Mouse (Mus musculus): ENCODE results near the gene Runx1. TPM values are rescaled to one million over a fixed set of nuclear protein-coding genes. Genes with fewer than 3 reads are reported as not detected.

Runx1 gene
- polyA plus RNA-seq, 1 experiment = 322 TPM

GRCm38 (mm10) chr16:92605606-92606490, 220.1 kb downstream of the Runx1 start:
- peaks cover 76% of the 10 kb centered on the region for H3K36me3 ChIP-seq (replicated peaks; ENCODE audit: low read length)
- no peak overlapping the region for H3K4me3 ChIP-seq (replicated peaks)
- TF ChIP-seq GATA1 (IDR thresholded peaks at IDR 0.05; ENCODE audit: borderline replicate concordance, low read length) (no peak), FLI1 (IDR thresholded peaks at IDR 0.05; ENCODE audit: low read length) (no peak)

GRCm38 (mm10) chr16:92602504-92602903, 223.4 kb downstream of the Runx1 start:
- no peak for TF ChIP-seq GATA1 (IDR thresholded peaks at IDR 0.05; ENCODE audit: borderline replicate concordance, low read length)
- TF ChIP-seq FLI1 (IDR thresholded peaks at IDR 0.05; ENCODE audit: low read length) = no peak
- no peak overlapping the region for H3K4me3 ChIP-seq (replicated peaks)
- H3K27me3 ChIP-seq (replicated peaks) = peaks cover 9% of the 10 kb centered on the region
- peaks cover 42% of the 10 kb centered on the region for H3K36me3 ChIP-seq (replicated peaks; ENCODE audit: low read length)
- peaks cover 33% of the 10 kb centered on the region for H3K4me1 ChIP-seq
- H3K9me3 ChIP-seq = peaks cover 5% of the 10 kb centered on the region; the same call in 1 of the 2 replicates

More at GRCm38 (mm10) chr16:92605606-92606490, 220.1 kb downstream of the Runx1 start:
- H3K9me3 ChIP-seq = peaks cover 5% of the 10 kb centered on the region; the same call in 1 of the 2 replicates
- no peaks in the 10 kb centered on the region for H3K27me3 ChIP-seq (replicated peaks)
- peaks cover 58% of the 10 kb centered on the region for H3K4me1 ChIP-seq

GRCm38 (mm10) chr16:92601270-92601826, 224.6 kb downstream of the Runx1 start:
- peaks cover 21% of the 10 kb centered on the region for H3K4me1 ChIP-seq

GRCm38 (mm10) chr16:92599451-92599850, 226.5 kb downstream of the Runx1 start:
- Histone ChIP-seq H3K4me3 (replicated peaks) (no peak overlapping the region), H3K4me1 (peaks cover 21% of the 10 kb centered on the region), H3K36me3 (replicated peaks; ENCODE audit: low read length) (peaks cover 13% of the 10 kb centered on the region), H3K27me3 (replicated peaks) (peaks cover 33% of the 10 kb centered on the region), H3K9me3 (no peaks in the 10 kb centered on the region)
- TF ChIP-seq FLI1 (IDR thresholded peaks at IDR 0.05; ENCODE audit: low read length) (no peak), GATA1 (IDR thresholded peaks at IDR 0.05; ENCODE audit: borderline replicate concordance, low read length) (no peak)

More at GRCm38 (mm10) chr16:92601270-92601826, 224.6 kb downstream of the Runx1 start:
- Histone ChIP-seq H3K9me3 (peaks cover 5% of the 10 kb centered on the region; the same call in 1 of the 2 replicates), H3K27me3 (replicated peaks) (peaks cover 15% of the 10 kb centered on the region), H3K36me3 (replicated peaks; ENCODE audit: low read length) (peaks cover 31% of the 10 kb centered on the region), H3K4me3 (replicated peaks) (no peak overlapping the region)
- TF ChIP-seq GATA1 (IDR thresholded peaks at IDR 0.05; ENCODE audit: borderline replicate concordance, low read length) (no peak), FLI1 (IDR thresholded peaks at IDR 0.05; ENCODE audit: low read length) (no peak)

GRCm38 (mm10) chr16:92597655-92598054, 228.3 kb downstream of the Runx1 start:
- Histone ChIP-seq H3K9me3 (no peaks in the 10 kb centered on the region), H3K27me3 (replicated peaks) (peaks cover 42% of the 10 kb centered on the region), H3K36me3 (replicated peaks; ENCODE audit: low read length) (no peaks in the 10 kb centered on the region), H3K4me1 (peaks cover 16% of the 10 kb centered on the region), H3K4me3 (replicated peaks) (no peak overlapping the region)
- no peak for TF ChIP-seq GATA1 (IDR thresholded peaks at IDR 0.05; ENCODE audit: borderline replicate concordance, low read length)
- no peak for TF ChIP-seq FLI1 (IDR thresholded peaks at IDR 0.05; ENCODE audit: low read length)

DNA sequence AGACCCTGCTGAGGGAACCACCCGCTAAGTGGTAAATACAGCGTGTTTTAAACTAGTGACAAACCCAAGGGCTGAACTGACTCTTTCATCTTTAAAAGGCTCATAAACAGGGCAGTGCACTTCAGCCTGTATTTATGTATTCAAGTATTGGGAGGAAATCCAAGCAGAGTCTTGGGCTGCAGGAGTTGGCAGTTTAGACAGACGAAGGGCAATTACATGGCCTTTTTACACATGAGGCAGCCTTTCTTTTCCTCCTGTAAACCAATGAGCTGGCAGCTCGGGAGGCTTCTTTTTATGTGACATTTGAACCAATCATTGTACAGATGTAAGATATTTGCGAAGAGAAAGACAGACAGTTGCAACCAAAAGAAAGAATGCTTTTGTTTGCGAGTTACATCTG, 233.7 kb downstream of the Runx1 start:
- no peaks in the 10 kb centered on the region for H3K9me3 ChIP-seq
- peaks cover 45% of the 10 kb centered on the region for H3K27me3 ChIP-seq (replicated peaks)
- no peaks in the 10 kb centered on the region for H3K4me1 ChIP-seq
- no peaks in the 10 kb centered on the region for H3K36me3 ChIP-seq (replicated peaks; ENCODE audit: low read length)
- no peak overlapping the region for H3K4me3 ChIP-seq (replicated peaks)
- TF ChIP-seq FLI1 (IDR thresholded peaks at IDR 0.05; ENCODE audit: low read length) (no peak), GATA1 (IDR thresholded peaks at IDR 0.05; ENCODE audit: borderline replicate concordance, low read length) (no peak)

DNA sequence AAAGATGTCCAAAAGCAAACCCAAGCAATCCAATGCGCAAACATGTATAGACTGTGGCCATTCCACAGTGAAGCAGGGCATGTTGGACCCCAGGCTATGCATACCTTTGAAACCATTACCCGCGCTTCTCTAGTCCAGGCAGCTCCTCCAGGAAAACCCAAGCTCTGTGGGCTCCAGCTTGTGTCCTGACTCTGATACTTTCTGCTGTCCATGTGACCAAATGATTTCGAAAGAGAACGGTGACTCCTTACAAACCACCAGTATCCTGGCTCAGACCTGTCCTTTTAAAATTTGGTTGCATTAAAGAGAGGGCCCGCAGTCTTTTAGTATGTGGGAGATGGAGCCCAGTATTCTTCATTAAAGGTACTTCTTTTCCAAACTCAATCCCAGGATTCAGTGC, 234.2 kb downstream of the Runx1 start:
- H3K9me3 ChIP-seq = no peaks in the 10 kb centered on the region
- H3K4me1 ChIP-seq = no peaks in the 10 kb centered on the region
- no peak overlapping the region for H3K4me3 ChIP-seq (replicated peaks)
- H3K27me3 ChIP-seq (replicated peaks) = peaks cover 43% of the 10 kb centered on the region
- TF ChIP-seq GATA1 (IDR thresholded peaks at IDR 0.05; ENCODE audit: borderline replicate concordance, low read length) (no peak), FLI1 (IDR thresholded peaks at IDR 0.05; ENCODE audit: low read length) (no peak)
- H3K36me3 ChIP-seq (replicated peaks; ENCODE audit: low read length) = no peaks in the 10 kb centered on the region

DNA sequence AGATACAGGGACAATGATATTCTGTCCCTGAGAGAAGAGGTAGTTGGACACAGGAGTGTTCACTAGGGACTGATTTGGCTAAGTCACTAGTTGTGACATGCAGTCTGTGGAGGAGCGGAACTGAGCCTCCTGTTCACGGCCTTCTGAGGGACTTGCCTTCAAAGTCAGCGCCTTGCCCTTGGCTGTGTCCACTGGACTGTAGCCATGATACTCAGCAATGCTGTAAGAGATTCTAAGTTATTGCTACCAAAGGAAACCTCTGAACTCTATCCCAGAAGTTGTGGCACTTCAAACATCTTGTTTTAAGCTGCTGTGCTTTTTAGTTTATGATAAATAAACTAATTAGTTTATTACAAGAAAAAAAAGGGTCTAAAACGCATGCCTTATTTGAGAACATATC, 238.1 kb downstream of the Runx1 start:
- H3K4me1 ChIP-seq = no peaks in the 10 kb centered on the region
- H3K4me3 ChIP-seq (replicated peaks) = no peak overlapping the region
- no peaks in the 10 kb centered on the region for H3K36me3 ChIP-seq (replicated peaks; ENCODE audit: low read length)
- peaks cover 42% of the 10 kb centered on the region for H3K27me3 ChIP-seq (replicated peaks)
- H3K9me3 ChIP-seq = 0 out of 2 replicates have a peak, but pooled peaks cover 3% of the 10 kb centered on the region
- TF ChIP-seq GATA1 (IDR thresholded peaks at IDR 0.05; ENCODE audit: borderline replicate concordance, low read length) (no peak), FLI1 (IDR thresholded peaks at IDR 0.05; ENCODE audit: low read length) (no peak)

DNA sequence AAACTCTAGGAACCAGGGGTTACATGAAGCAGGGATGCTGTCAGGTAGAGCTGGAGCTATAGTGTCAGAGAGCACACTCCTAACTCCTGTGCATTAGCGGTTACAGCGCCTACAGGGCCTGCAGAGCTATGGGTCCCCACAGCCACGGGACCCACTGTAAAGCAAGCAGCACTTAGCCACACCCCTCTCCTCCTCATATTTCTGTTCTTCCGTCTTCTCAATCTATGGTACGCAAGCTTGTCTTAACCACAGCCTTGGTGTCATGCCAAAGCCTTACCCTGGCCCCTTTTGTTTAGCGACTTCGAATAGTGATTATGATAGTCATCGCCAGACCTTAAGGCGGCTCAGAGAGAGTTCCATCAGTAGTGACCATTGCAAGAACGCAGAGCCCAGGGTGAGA, 244.2 kb downstream of the Runx1 start:
- Histone ChIP-seq H3K27me3 (replicated peaks) (peaks cover 68% of the 10 kb centered on the region), H3K4me1 (no peaks in the 10 kb centered on the region), H3K4me3 (replicated peaks) (no peak overlapping the region), H3K36me3 (replicated peaks; ENCODE audit: low read length) (no peaks in the 10 kb centered on the region), H3K9me3 (peaks cover 23% of the 10 kb centered on the region)
- TF ChIP-seq GATA1 (IDR thresholded peaks at IDR 0.05; ENCODE audit: borderline replicate concordance, low read length) (no peak), FLI1 (IDR thresholded peaks at IDR 0.05; ENCODE audit: low read length) (no peak)

DNA sequence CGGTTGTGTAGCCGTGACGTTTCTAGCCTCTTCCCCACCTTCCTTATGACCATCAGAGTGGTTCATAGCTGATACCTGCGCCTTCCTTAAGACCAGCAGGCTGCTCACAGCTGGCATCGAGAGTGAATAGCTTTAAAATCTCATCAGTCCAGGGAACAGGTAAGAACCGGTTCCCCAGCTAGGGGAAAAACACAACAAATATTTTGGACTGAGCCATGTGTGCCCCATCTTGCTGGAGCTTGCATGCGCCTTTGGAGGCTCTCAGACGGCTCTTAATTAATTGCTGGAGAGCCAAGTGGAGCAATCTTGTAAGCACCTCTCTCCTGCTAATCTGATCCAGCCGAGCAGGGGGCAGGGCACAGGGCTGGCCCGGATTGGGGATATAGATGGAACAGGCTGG, 245.0 kb downstream of the Runx1 start:
- Histone ChIP-seq H3K9me3 (peaks cover 23% of the 10 kb centered on the region), H3K4me1 (no peaks in the 10 kb centered on the region), H3K27me3 (replicated peaks) (peaks cover 71% of the 10 kb centered on the region), H3K4me3 (replicated peaks) (no peak overlapping the region), H3K36me3 (replicated peaks; ENCODE audit: low read length) (no peaks in the 10 kb centered on the region)
- TF ChIP-seq FLI1 (IDR thresholded peaks at IDR 0.05; ENCODE audit: low read length) (no peak), GATA1 (IDR thresholded peaks at IDR 0.05; ENCODE audit: borderline replicate concordance, low read length) (no peak)

All from megakaryocyte, embryonic 14.5 days (primary cell).